Comparison of ENCODE assay signal across 8 mouse cellular contexts in genomic region chr12:84384644-84385081, GRCm38 (mm10). TPM values are rescaled to one million over a fixed set of nuclear protein-coding genes. Genes with fewer than 3 reads are reported as not detected.
DNase-seq lines count a peak whose midpoint lies in the region; ATAC-seq lines count a peak whose summit lies in the region.

No protein-coding gene starts in this region.

- ATAC-seq in liver, embryonic 16.5 days (ENCODE audit: low read depth), result peak; percentile 83

- no peak overlapping the region for H3K4me3 ChIP-seq in liver, embryonic 16.5 days (ENCODE audit: low read depth, low read length)
- no peak overlapping the region for H3K4me3 ChIP-seq in limb, embryonic 10.5 days

- H3K36me3 ChIP-seq in liver, embryonic 16.5 days (ENCODE audit: control insufficient read depth, insufficient read depth), result peaks cover 3% of the 10 kb centered on the region; the same call in 1 of the 2 replicates
- H3K36me3 ChIP-seq in limb, embryonic 10.5 days, result no peaks in the 10 kb centered on the region

- H3K9ac ChIP-seq in liver, embryonic 16.5 days (ENCODE audit: low read depth, low read length), result no peak overlapping the region

- no peak overlapping the region for H3K4me2 ChIP-seq in liver, embryonic 16.5 days (ENCODE audit: low read depth, low read length)

- DNase-seq in adrenal gland, postnatal 10 days, result peak; percentile 77
- no peak for DNase-seq in adrenal gland, postnatal 4 days (ENCODE audit: low spot score in 2 of 2)
- peak; percentile 85 for DNase-seq in urinary bladder, postnatal 14 days (ENCODE audit: low spot score)
- no peak for DNase-seq in urinary bladder, adult 2 months (ENCODE audit: low spot score)
- DNase-seq in natural killer cell, adult 2 months (ENCODE audit: low spot score in 2 of 2), result no peak
- DNase-seq in limb, embryonic 10.5 days (ENCODE audit: low spot score), result no peak
- no peak for DNase-seq in gastrocnemius, postnatal 4 days (ENCODE audit: low spot score in 2 of 2)

- peaks cover 11% of the 10 kb centered on the region for H3K4me1 ChIP-seq in liver, embryonic 16.5 days (ENCODE audit: control insufficient read depth, low read depth, low read length)
- H3K4me1 ChIP-seq in limb, embryonic 10.5 days, result no peaks in the 10 kb centered on the region

- peak overlapping the region; percentile 28 for H3K27ac ChIP-seq in liver, embryonic 16.5 days (ENCODE audit: low read length)
- H3K27ac ChIP-seq in limb, embryonic 10.5 days, result no peak overlapping the region

- no peaks in the 10 kb centered on the region for H3K27me3 ChIP-seq in liver, embryonic 16.5 days (ENCODE audit: control insufficient read depth, insufficient read depth, low read depth, low read length)
- no peaks in the 10 kb centered on the region for H3K27me3 ChIP-seq in limb, embryonic 10.5 days (ENCODE audit: low read depth, poor library complexity, severe bottlenecking)

- 54% methylated on average over 5 of the region's 5 CpGs for WGBS in liver, embryonic 16.5 days (ENCODE audit: insufficient replicate concordance)
- WGBS in limb, embryonic 10.5 days, result 86% methylated on average over 5 of the region's 5 CpGs

- H3K9me3 ChIP-seq in liver, embryonic 16.5 days (replicated peaks; ENCODE audit: control insufficient read depth, low read length), result no peaks in the 10 kb centered on the region
- no peaks in the 10 kb centered on the region for H3K9me3 ChIP-seq in limb, embryonic 10.5 days (replicated peaks)

RNA-seq across cellular contexts. Expression of gene Fam161b, which starts 23.0 kb away (rescaled TPM):
- 1 to 10 TPM; 1.7 to 4.3 TPM for total RNA-seq in adrenal gland, postnatal 10 days (2021)
- total RNA-seq in adrenal gland, postnatal 4 days (2021), result 1 to 10 TPM; 2.0 to 2.7 TPM
- 4.2 and 4.4 TPM in 2 replicates for polyA plus RNA-seq in urinary bladder, adult 2 months (2012; rRNA removed)
- 1.0 and 1.3 TPM in 2 replicates for polyA plus RNA-seq in liver, embryonic 16.5 days (2015; fragmentation: Nextera tagmentation; extraction: Ambion mirVana)
- 3.7 TPM in 2 replicates for polyA plus RNA-seq in limb, embryonic 10.5 days (2016; fragmentation: Nextera tagmentation; extraction: Ambion mirVana)
- total RNA-seq in gastrocnemius, postnatal 4 days (2021), result 1 to 10 TPM in 1 of 2 experiments, under 1 TPM in 1; 0.96 to 1.4 TPM

RNA-seq across cellular contexts. Expression of gene Coq6, which starts 23.2 kb away (rescaled TPM):
- total RNA-seq in adrenal gland, postnatal 10 days (2021), result 100 to 1,000 TPM; 100 to 114 TPM
- total RNA-seq in adrenal gland, postnatal 4 days (2021), result 10 to 100 TPM; 60.5 to 64.9 TPM
- 27.1 and 32.3 TPM in 2 replicates for polyA plus RNA-seq in urinary bladder, adult 2 months (2012; rRNA removed)
- 22.3 and 23.6 TPM in 2 replicates for polyA plus RNA-seq in liver, embryonic 16.5 days (2015; fragmentation: Nextera tagmentation; extraction: Ambion mirVana)
- 47.0 and 49.4 TPM in 2 replicates for polyA plus RNA-seq in limb, embryonic 10.5 days (2016; fragmentation: Nextera tagmentation; extraction: Ambion mirVana)
- 10 to 100 TPM; 35.5 to 35.7 TPM for total RNA-seq in gastrocnemius, postnatal 4 days (2021)

RNA-seq across cellular contexts. Expression of gene Entpd5, which starts 24.2 kb away (rescaled TPM):
- 10 to 100 TPM; 66.3 to 74.5 TPM for total RNA-seq in adrenal gland, postnatal 10 days (2021)
- total RNA-seq in adrenal gland, postnatal 4 days (2021), result 10 to 100 TPM; 58.3 to 61.3 TPM
- 64.4 and 71.3 TPM in 2 replicates for polyA plus RNA-seq in urinary bladder, adult 2 months (2012; rRNA removed)
- polyA plus RNA-seq in liver, embryonic 16.5 days (2015; fragmentation: Nextera tagmentation; extraction: Ambion mirVana), result 17.0 and 18.1 TPM in 2 replicates
- polyA plus RNA-seq in limb, embryonic 10.5 days (2016; fragmentation: Nextera tagmentation; extraction: Ambion mirVana), result 7.8 and 8.9 TPM in 2 replicates
- 10 to 100 TPM in 1 of 2 experiments, 1 to 10 TPM in 1; 9.9 to 10.9 TPM for total RNA-seq in gastrocnemius, postnatal 4 days (2021)

RNA-seq across cellular contexts. Expression of gene Bbof1, which starts 24.2 kb away (rescaled TPM):
- total RNA-seq in adrenal gland, postnatal 10 days (2021), result 1 to 10 TPM; 5.7 to 8.4 TPM
- total RNA-seq in adrenal gland, postnatal 4 days (2021), result 1 to 10 TPM; 3.0 to 5.1 TPM
- polyA plus RNA-seq in urinary bladder, adult 2 months (2012; rRNA removed), result 1.8 and 2.3 TPM in 2 replicates
- 0.31 and 0.36 TPM in 2 replicates for polyA plus RNA-seq in liver, embryonic 16.5 days (2015; fragmentation: Nextera tagmentation; extraction: Ambion mirVana)
- 0.36 and 0.51 TPM in 2 replicates for polyA plus RNA-seq in limb, embryonic 10.5 days (2016; fragmentation: Nextera tagmentation; extraction: Ambion mirVana)
- total RNA-seq in gastrocnemius, postnatal 4 days (2021), result 1 to 10 TPM in 1 of 2 experiments, under 1 TPM in 1; 0.54 to 1.1 TPM

RNA-seq across cellular contexts. Expression of gene Rnf113a2, which starts 32.3 kb away (rescaled TPM):
- 10 to 100 TPM; 13.9 to 14.7 TPM for total RNA-seq in adrenal gland, postnatal 10 days (2021)
- total RNA-seq in adrenal gland, postnatal 4 days (2021), result 10 to 100 TPM; 19.4 to 19.6 TPM
- polyA plus RNA-seq in urinary bladder, adult 2 months (2012; rRNA removed), result 20.2 and 22.3 TPM in 2 replicates
- polyA plus RNA-seq in liver, embryonic 16.5 days (2015; fragmentation: Nextera tagmentation; extraction: Ambion mirVana), result 11.7 and 11.9 TPM in 2 replicates
- 23.1 and 24.8 TPM in 2 replicates for polyA plus RNA-seq in limb, embryonic 10.5 days (2016; fragmentation: Nextera tagmentation; extraction: Ambion mirVana)
- 1 to 10 TPM; 8.5 to 8.7 TPM for total RNA-seq in gastrocnemius, postnatal 4 days (2021)

Comparison
In these comparisons a context has a peak if more than half of its experiments do, and no peak if none do; other contexts are left out.
1. DNase-seq: peak in adrenal gland, postnatal 10 days (single experiment) and urinary bladder, postnatal 14 days (single experiment); none in adrenal gland, postnatal 4 days (0 of 2), urinary bladder, adult 2 months (single experiment), natural killer cell, adult 2 months (0 of 2), limb, embryonic 10.5 days (single experiment) and gastrocnemius, postnatal 4 days (0 of 2).
2. RNA of gene Entpd5, which starts 24.2 kb away (total RNA-seq): 66.3 to 74.5 TPM in adrenal gland, postnatal 10 days and 58.3 to 61.3 TPM in adrenal gland, postnatal 4 days; 9.9 to 10.9 TPM in gastrocnemius, postnatal 4 days; every median in the first group is over 4 times any median in the second.